Mouse (Mus musculus) layer of hippocampus, adult 2 months (tissue): ENCODE results near the gene Agap2. TPM values are rescaled to one million over a fixed set of nuclear protein-coding genes. Genes with fewer than 3 reads are reported as not detected.

Source experiments
- DNase-seq, 2 experiments: peaks; one replicate each; pipeline ENCODE4 v3.0.0; 2022; ENCODE audit warnings: low spot score in 2 of 2
- H3K27ac ChIP-seq: fragments of 200-600 bp; 2 replicates; pipeline ENCODE4 v1.8.1; 2022
- H3K4me3 ChIP-seq: fragments of 200-600 bp; 2 replicates; pipeline ENCODE4 v1.8.1; 2022; ENCODE audit warnings: mild to moderate bottlenecking
- CTCF ChIP-seq: fragments of 200-600 bp; conservative IDR thresholded peaks from 2 replicates; pipeline ENCODE4 v1.8.1; 2022; ENCODE audit warnings: antibody characterized with exemption, mild to moderate bottlenecking, moderate library complexity
- long read RNA-seq, 2 experiments: library from polyadenylated mRNA; stranded (forward); transcript quantifications; one replicate each; pipeline ENCODE4 v2.0.0; 2021; ENCODE audit warnings: borderline mapping rate in 2 of 2
- total RNA-seq, 2 experiments: library from RNA; stranded (reverse); gene quantifications; 2 replicates each; pipeline ENCODE4 v1.2.3; 2021

Gene Agap2
- 100 to 1,000 TPM; 820 to 844 TPM for total RNA-seq
- long read RNA-seq, experiment 1, partial matches to known transcripts, result 9 of 47 reads
- long read RNA-seq, experiment 1, other reads (novel, unspliced or antisense), result 38 of 47 reads
- long read RNA-seq, experiment 2, full-length matches to known transcripts, result 3 of 57 reads
- long read RNA-seq, experiment 2, partial matches to known transcripts, result 9 of 57 reads
- long read RNA-seq, experiment 2, other reads (novel, unspliced or antisense), result 45 of 57 reads

- peak; percentile 16; the same call in 1 of the 2 replicates for TF ChIP-seq CTCF
- H3K27ac ChIP-seq, result peak within 1 kb of the TSS; percentile 98
- DNase-seq, result no peak
These were observed at the start of gene Agap2 for GRCm38 (mm10) chr10:127075080-127075479. Agap2 (plus strand) TSS chr10:127075284.

GRCm38 (mm10) chr10:127030336-127031296, 44.5 kb upstream of the Agap2 start, which contains the start of gene Tsfm:
Tsfm (minus strand) TSS chr10:127030840.
- Histone ChIP-seq H3K27ac (peak within 1 kb of the TSS; percentile 89), H3K4me3 (peak within 1 kb of the TSS; percentile 86)
- peak; percentile 89 to 94 for DNase-seq
- TF ChIP-seq CTCF, result peak; percentile 92

More at GRCm38 (mm10) chr10:127075080-127075479, at the start of gene Agap2:
- no peak within 1 kb of the TSS for H3K4me3 ChIP-seq

GRCm38 (mm10) chr10:127033301-127033741, 41.8 kb upstream of the Agap2 start:
- Histone ChIP-seq H3K4me3 (no peak overlapping the region), H3K27ac (no peak overlapping the region)
- TF ChIP-seq CTCF, result no peak
- no peak for DNase-seq

GRCm38 (mm10) chr10:127036273-127036672, 38.8 kb upstream of the Agap2 start:
- DNase-seq, result no peak
- no peak for TF ChIP-seq CTCF
- Histone ChIP-seq H3K27ac (no peak overlapping the region), H3K4me3 (no peak overlapping the region)

GRCm38 (mm10) chr10:127037641-127038040, 37.4 kb upstream of the Agap2 start:
- TF ChIP-seq CTCF, result no peak
- no peak overlapping the region for H3K4me3 ChIP-seq
- no peak for DNase-seq
- H3K27ac ChIP-seq, result no peak overlapping the region

- peak overlapping the region; percentile 99 for H3K4me3 ChIP-seq
- no peak for TF ChIP-seq CTCF
- peak overlapping the region; percentile 77 for H3K27ac ChIP-seq
- DNase-seq, result no peak
These were observed 34.4 kb upstream of the Agap2 start for GRCm38 (mm10) chr10:127040569-127041214.

- no peak for TF ChIP-seq CTCF
- Histone ChIP-seq H3K27ac (peak within 1 kb of the TSS; percentile 77), H3K4me3 (peak within 1 kb of the TSS; percentile 99)
- DNase-seq, result peak in 1 of 2 experiments; percentile 28
These were observed 33.8 kb upstream of the Agap2 start, which contains the start of the genes Mettl1 and Eef1akmt3 for GRCm38 (mm10) chr10:127041274-127041766. Mettl1 (plus strand) TSS chr10:127041414. Eef1akmt3 (minus strand) TSS chr10:127041513.

GRCm38 (mm10) chr10:127041774-127042338, 33.2 kb upstream of the Agap2 start:
- TF ChIP-seq CTCF, result peak; percentile 19; the same call in 1 of the 2 replicates
- Histone ChIP-seq H3K27ac (peak overlapping the region; percentile 77), H3K4me3 (peak overlapping the region; percentile 99)
- peak; percentile 88 to 91 for DNase-seq

GRCm38 (mm10) chr10:127042468-127043115, 32.5 kb upstream of the Agap2 start:
- H3K4me3 ChIP-seq, result peak overlapping the region; percentile 99
- TF ChIP-seq CTCF, result no peak
- H3K27ac ChIP-seq, result peak overlapping the region; percentile 77
- no peak for DNase-seq

- no peak for TF ChIP-seq CTCF
- Histone ChIP-seq H3K27ac (no peak overlapping the region), H3K4me3 (no peak overlapping the region)
- no peak for DNase-seq
These were observed 31.9 kb upstream of the Agap2 start for GRCm38 (mm10) chr10:127043187-127043586.

- H3K27ac ChIP-seq, result no peak within 1 kb of the TSS
- no peak for TF ChIP-seq CTCF
- no peak for DNase-seq
- H3K4me3 ChIP-seq, result no peak within 1 kb of the TSS
These were observed 27.1 kb upstream of the Agap2 start, which contains the start of gene Cyp27b1 for GRCm38 (mm10) chr10:127047954-127048353. Cyp27b1 (plus strand) TSS chr10:127048250.
